Mouse (Mus musculus) kidney, adult 9 months (tissue): ENCODE results near the gene Alad.

ENCODE experiments used
- DNase-seq: peaks from one replicate; pipeline ENCODE4 v3.0.0; 2022

The Alad gene

DNA sequence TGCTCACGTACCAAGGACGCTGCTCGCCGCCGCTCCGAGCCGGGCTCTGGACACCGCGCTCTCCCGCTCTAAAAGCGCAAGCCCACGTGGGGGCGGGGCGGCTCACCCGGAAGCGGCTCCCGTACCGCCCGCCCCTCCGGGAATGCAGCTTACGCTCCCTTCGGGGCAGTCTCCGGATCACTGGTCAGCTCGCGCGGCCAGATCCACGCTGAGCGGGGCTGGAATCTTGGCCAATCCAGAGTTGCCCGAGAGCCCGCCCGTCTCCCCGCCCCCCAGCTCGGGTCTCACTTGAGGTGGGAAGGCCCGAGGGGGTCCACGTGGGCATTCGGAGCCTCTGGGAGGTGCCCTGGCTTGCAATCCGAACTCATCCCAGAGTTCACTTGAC, at the start of gene Alad:
Alad (minus strand) TSS at position 70 of the 385 bp plus-strand sequence.
- DNase-seq: peak; percentile 95

GRCm38 (mm10) chr4:62568359-62568758, 48.6 kb upstream of the Alad start:
- no peak for DNase-seq

DNA sequence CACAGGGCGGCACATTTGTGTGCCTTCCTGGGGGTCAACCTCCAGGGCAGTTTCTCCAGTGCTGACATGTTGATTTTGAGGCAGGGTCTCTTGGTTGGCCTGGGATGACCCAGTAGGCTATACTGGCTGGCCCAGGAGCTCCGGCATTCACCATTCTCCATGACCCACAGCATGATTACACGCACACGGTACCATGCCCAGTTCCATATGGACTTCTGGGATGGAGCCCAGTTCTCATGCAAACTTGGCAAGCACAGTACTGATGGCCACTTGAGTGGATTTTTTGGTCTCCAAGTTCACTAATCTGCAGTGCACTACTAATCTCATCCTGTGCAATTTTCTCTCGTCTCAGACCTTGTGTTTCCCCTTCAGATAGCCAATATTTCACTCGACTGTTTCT, 48.0 kb upstream of the Alad start:
- no peak for DNase-seq

DNA sequence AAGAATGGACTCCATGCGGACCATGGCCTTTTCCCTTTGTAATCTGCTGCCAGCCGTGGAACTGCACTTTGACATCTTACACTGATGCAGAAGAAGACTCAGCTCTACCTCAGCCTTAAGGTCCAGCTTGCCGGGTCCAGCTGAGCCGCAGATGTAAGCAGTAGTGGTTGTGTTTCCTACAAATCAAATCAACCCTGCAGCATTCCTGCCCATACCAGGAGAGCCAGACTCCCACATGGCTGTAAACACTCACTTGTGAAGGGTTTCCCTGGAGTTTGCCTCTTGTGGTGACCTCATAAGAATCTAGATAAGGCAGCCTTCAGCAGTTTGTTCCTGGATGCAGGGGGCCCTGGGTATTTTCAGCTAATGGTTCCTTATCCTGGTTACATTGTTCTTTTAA, 46.8 kb upstream of the Alad start:
- no peak for DNase-seq

GRCm38 (mm10) chr4:62562006-62562405, 42.3 kb upstream of the Alad start:
- no peak for DNase-seq

- no peak for DNase-seq
Measured at GRCm38 (mm10) chr4:62561630-62562001, 41.9 kb upstream of the Alad start.

GRCm38 (mm10) chr4:62560963-62561629, 41.4 kb upstream of the Alad start:
- DNase-seq: peak; percentile 84

DNA sequence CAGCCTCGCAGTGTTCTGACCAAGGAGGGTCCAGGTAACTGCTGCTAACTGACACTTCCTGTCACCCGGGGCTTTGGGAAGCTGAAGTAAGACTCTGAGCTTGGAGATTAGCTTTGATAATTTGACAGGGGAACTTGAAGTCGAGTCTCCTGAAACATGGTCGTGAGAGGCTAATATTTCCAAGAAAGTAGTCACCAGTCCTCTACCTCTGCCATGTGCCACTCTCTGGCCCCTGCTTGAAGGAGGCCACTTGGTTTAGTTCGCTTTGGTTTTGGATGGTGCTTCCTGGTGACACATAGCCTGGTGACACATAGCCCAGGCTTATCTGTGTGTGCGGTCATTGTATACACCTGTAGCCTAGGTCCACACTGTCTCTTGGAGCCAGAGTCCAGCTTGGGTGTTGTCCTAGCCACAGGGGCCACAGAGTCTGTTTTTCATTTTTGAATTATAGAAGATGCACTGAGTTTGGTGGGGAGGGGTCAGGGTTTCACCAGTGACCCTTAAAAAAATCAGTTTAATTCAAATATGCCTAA, 40.1 kb upstream of the Alad start, which contains the start of gene Rgs3:
Rgs3 (plus strand) TSS at position 51 of the 533 bp plus-strand sequence.
- no peak for DNase-seq

GRCm38 (mm10) chr4:62557436-62557835, 37.7 kb upstream of the Alad start:
- DNase-seq: no peak

DNA sequence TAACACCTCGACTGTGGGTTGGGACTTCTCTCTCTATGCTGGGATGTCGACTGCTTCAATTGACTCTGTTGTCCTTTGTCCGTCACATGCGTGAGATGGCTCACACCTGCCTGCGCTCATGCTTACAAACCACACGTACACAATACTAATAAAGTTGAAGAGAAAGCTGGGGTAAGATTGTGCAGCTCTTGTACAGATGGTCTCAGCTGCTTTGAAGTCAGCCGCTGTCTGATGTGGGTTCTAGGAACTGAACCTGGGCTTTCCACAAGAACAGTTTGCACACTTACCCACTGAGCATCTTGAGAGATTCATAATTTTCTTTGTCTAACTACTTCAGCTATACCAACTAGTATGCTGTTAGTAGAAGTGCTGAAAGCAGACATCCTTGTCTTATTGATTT, 32.2 kb upstream of the Alad start:
- DNase-seq: no peak

GRCm38 (mm10) chr4:62544801-62545200, 25.1 kb upstream of the Alad start:
- no peak for DNase-seq

- DNase-seq: no peak
Measured at GRCm38 (mm10) chr4:62543782-62544181, 24.1 kb upstream of the Alad start.

DNA sequence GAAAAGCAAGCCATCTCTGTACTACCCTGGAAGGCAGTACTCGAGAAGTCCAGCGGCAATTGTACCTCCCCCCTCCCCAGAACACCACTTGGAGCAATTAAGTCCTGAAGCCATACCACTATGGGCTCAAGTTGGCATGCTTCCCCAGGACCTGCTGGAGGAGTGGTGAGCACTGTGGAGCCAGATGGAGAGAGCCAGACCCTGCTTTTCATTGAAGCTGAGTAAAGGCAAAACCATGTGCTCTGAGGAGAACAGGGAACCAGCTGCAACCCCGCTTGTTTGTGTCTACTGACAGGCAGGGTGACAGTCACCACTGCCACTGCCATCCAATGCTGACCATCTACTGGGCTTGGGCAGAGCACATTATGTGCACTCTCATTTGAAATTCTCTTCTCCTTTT, 22.1 kb upstream of the Alad start:
- no peak for DNase-seq

DNA sequence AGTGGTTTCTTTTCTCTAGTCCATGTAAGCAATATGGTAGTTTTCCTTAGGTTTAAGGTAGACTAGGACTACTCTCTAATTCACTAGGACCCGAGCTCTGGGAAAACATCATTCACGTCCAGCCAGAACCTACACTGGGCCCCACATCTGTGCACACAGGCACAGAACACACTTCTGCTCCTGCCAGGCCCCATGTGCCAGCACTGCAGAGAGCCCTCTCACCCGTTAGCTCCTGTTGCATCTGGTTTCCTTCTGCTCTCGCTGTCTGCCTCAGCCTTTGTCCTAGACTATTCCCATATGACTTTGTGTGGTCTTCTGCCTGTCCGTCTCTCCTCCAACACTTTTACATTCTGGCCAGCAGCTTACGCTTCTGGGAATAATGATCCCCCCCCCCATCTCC, 14.0 kb upstream of the Alad start:
- DNase-seq: no peak

DNA sequence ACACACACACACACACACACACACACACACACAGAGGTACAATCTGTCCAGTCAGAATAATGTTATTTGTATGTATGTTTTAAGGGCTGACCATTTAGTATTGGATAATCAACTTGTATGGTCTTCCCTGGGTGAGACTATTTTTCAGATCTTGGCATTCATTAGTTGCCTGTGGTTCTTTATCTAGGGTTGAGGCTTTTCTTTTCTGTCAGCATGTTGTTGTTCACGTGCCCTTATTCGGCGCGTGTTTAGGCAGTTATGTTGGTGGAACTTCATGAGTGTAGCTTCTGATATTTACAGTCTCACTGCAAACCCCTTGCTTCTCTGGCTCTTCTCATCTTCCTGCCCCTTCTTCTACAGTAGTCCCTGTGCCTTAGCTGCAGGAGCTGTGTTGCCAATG, 7.9 kb upstream of the Alad start:
- no peak for DNase-seq

DNA sequence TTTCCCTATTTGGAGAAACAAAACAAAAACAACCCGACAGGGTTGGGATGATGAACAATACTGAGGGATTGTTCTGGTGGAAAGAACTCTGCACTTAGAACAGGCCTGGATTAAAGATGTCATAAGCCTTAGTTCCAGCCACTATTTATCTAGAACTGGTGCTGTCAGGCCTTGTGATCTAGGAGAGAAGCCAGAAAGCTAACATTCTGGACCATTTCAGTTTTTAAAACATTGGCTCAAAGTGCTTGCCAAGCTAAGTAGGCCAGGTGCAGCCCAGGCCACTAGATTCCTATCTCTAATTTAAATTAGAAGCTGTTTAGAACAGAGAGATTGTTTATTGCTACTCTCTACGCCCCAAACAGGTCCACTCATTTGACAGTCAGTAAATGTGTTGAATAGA, 6.5 kb upstream of the Alad start:
- peak; percentile 21 for DNase-seq

DNA sequence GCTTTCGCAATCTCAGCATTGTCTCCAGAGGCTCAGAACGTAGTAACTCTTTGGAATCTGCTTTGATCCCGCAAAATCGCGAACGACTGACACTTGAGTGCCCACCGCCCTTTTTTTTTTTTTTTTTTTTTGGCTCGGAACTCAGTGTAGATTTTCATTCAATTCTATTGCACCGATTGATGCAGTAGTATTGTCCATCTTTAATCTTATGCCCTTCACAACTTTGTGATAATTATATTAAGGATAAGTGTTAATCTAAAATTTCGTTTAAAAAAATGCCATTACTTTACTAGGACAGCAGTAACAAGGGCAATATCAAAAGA, 5.7 kb upstream of the Alad start:
- DNase-seq: no peak

DNA sequence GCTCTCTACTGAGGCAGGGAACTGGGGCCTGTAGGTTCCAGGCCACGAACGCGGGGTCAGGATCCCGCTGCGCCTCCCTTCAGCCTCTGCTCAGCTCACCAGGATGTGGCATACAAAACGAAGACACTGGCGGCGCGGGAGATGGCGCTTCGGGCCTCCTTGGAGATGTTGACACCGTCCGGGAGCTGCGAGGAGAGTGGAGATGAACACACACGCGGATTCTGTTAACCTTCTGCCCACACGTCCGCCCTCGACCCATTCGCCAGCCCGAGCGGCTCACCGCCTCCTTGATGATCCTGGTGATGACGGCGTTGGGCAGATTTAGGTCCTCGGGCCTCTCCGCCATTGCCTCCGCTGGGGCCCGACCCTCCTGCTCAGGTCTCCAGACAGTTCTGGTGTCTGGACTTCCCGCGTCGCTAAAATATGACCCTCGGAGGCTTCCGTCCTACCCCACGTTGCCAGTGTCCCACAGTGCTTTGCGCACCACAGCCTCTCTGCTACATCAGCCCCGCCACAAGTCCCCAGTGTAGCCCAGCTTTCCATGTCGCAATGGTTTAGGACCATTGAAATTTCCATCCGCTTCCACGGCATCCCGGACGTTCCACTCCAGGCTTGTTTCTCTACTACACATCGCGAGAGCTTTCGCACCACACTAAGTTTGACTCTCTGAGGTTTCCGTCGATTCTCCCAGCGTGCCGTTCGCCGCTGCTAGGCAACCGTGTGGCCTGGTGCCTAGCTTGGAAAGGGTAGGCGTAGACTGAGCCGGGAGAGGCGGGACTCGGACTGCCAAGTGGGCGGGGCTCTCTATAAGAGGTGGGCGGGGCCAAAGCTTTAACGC, 5.2 kb upstream of the Alad start, which contains the start of the genes Pole3 and 4933430I17Rik:
Pole3 (minus strand) TSS at position 418 of the 838 bp plus-strand sequence.
4933430I17Rik (plus strand) TSS at position 719 of the 838 bp plus-strand sequence.
- DNase-seq: peak; percentile 97

DNA sequence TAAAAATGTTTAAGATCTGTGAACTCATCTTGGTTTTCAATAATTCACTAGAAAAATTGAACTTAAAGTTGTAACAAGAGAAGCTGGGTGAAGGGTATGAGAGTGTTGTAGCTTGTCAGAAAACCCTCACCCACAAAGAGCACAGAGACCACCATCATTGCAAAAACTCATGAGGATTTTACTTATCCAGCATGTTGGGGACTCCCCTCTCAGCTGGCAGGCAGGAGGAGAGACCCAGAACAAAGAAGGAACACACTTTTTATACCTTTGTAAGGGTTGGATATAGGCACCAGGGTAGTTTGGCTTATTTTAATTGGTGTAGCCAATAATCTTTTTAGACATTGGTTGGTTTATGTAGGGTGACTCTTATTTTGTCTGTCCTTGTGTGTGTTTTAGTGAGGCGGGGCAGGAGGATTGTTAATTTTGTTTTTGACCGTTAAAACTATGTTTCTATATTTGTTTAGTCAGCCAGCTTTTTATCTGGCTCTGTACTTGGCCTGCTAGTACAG, 1.2 kb upstream of the Alad start:
- peak; percentile 12 for DNase-seq

DNA sequence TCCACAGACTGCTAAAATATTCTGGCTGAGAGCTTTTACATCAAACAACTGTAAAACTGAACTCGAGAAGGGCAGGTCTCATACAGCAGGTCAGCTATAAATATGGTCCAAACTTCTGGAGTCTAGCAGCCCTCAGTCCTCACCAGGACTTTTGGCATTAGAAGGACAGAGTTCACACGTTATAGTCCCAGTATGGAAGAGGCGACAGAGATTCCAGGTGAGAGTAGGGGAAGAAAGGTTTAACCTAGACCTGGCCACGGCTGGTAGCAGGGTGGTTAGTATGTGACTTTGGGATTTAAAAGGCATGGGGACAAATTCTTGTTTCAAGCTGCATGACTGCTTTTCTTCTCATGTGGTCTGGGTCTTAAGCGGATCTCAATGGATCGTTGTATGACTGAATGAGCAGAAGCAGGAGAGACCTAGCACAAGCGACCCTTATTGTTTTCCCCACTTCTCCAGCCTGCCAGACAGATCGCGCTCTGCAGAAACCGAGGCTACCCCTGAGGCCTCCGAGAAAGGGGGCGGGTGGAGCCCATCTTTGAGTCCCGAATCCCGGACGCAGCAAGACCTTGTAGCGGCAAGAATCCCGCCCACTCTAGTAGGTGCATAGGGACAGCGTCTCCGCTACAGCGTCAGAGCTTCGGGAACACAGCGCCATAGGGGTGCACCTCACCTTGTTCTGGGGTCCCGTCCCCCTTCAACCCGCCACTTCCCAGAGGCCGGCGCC, 433 bp downstream of the Alad start:
- no peak for DNase-seq

- peak; percentile 82 for DNase-seq
Measured at GRCm38 (mm10) chr4:62518416-62519121, 1.1 kb downstream of the Alad start.
